Comparison of ENCODE assay signal across 8 mouse cellular contexts in genomic region chr17:31841842-31842611, GRCm38 (mm10). TPM values are rescaled to one million over a fixed set of nuclear protein-coding genes. Genes with fewer than 3 reads are reported as not detected.
DNase-seq lines count a peak whose midpoint lies in the region; ATAC-seq lines count a peak whose summit lies in the region.

No protein-coding gene starts in this region.

- peak overlapping the region; percentile 3; the same call in 1 of the 2 replicates for H3K4me2 ChIP-seq in lung, embryonic 15.5 days
- no peak overlapping the region for H3K4me2 ChIP-seq in midbrain, embryonic 13.5 days (replicated peaks)

- WGBS in lung, embryonic 15.5 days, result 23% methylated on average over 18 of the region's 18 CpGs
- WGBS in midbrain, embryonic 13.5 days, result 80% methylated on average over 18 of the region's 18 CpGs

- H3K27me3 ChIP-seq in lung, embryonic 15.5 days, result no peaks in the 10 kb centered on the region
- H3K27me3 ChIP-seq in midbrain, embryonic 13.5 days, result no peaks in the 10 kb centered on the region

- ATAC-seq in granulocyte monocyte progenitor cell, adult 5-6 weeks (replicated peaks; ENCODE audit: poor library complexity, severe bottlenecking), result peak; percentile 45
- ATAC-seq in lung, embryonic 15.5 days (ENCODE audit: borderline replicate concordance, extremely low read depth, low FRiP score, low TSS enrichment), result peak; percentile 92
- no peak for ATAC-seq in midbrain, embryonic 13.5 days

- peaks cover 45% of the 10 kb centered on the region for H3K4me1 ChIP-seq in lung, embryonic 15.5 days
- H3K4me1 ChIP-seq in midbrain, embryonic 13.5 days (replicated peaks), result peaks cover under 1% of the 10 kb centered on the region

- DNase-seq in adrenal gland, postnatal 10 days, result peak; percentile 54
- no peak for DNase-seq in adrenal gland, postnatal 25 days
- peak; percentile 71 for DNase-seq in 3T3-L1 (ENCODE audit: low read depth, low spot score)
- DNase-seq in frontal cortex, postnatal 10 days (ENCODE audit: low spot score in 2 of 2), result no peak
- no peak for DNase-seq in frontal cortex, postnatal 36 days (ENCODE audit: low spot score in 2 of 2)

- H3K9me3 ChIP-seq in lung, embryonic 15.5 days, result no peaks in the 10 kb centered on the region
- no peaks in the 10 kb centered on the region for H3K9me3 ChIP-seq in midbrain, embryonic 13.5 days

- no peak overlapping the region for H3K9ac ChIP-seq in lung, embryonic 15.5 days
- no peak overlapping the region for H3K9ac ChIP-seq in midbrain, embryonic 13.5 days (replicated peaks)

- peak overlapping the region; percentile 97 for H3K27ac ChIP-seq in lung, embryonic 15.5 days
- no peak overlapping the region for H3K27ac ChIP-seq in midbrain, embryonic 13.5 days

- no peak overlapping the region for H3K4me3 ChIP-seq in lung, embryonic 15.5 days
- H3K4me3 ChIP-seq in midbrain, embryonic 13.5 days (replicated peaks), result no peak overlapping the region

- H3K36me3 ChIP-seq in lung, embryonic 15.5 days, result peaks cover 37% of the 10 kb centered on the region
- peaks cover 39% of the 10 kb centered on the region for H3K36me3 ChIP-seq in midbrain, embryonic 13.5 days

RNA-seq across cellular contexts. Expression of gene Sik1, which starts 13.6 kb away (rescaled TPM):
- 100 to 1,000 TPM in 1 of 2 experiments, 10 to 100 TPM in 1; 25.4 to 112 TPM for total RNA-seq in adrenal gland, postnatal 10 days (2021)
- total RNA-seq in adrenal gland, postnatal 25 days (2021), result 16.0 and 28.2 TPM in 2 replicates
- total RNA-seq in granulocyte monocyte progenitor cell, adult 5-6 weeks (2014; fragmentation: Nextera tagmentation), result 9.1 and 12.1 TPM in 2 replicates
- 9.2 and 10.8 TPM in 2 replicates for total RNA-seq in granulocyte monocyte progenitor cell, adult 5-6 weeks (2017)
- 32.7 and 35.4 TPM in 2 replicates for polyA plus RNA-seq in lung, embryonic 15.5 days (2015; fragmentation: Nextera tagmentation; extraction: Ambion mirVana)
- 16.9 and 17.6 TPM in 2 replicates for polyA plus RNA-seq in midbrain, embryonic 13.5 days (2015; fragmentation: Nextera tagmentation; extraction: Ambion mirVana)

Comparison
In these comparisons a context has a peak if more than half of its experiments do, and no peak if none do; other contexts are left out.
1. DNase-seq: peak in adrenal gland, postnatal 10 days (single experiment) and 3T3-L1 (single experiment); none in adrenal gland, postnatal 25 days (single experiment), frontal cortex, postnatal 10 days (0 of 2) and frontal cortex, postnatal 36 days (0 of 2).